Mouse (Mus musculus) frontal cortex, adult 2 months (tissue): ENCODE measurements around the gene Carmil3. TPM values are rescaled to one million over a fixed set of nuclear protein-coding genes. Genes with fewer than 3 reads are reported as not detected.

Source experiments
- DNase-seq, 2 experiments: peaks; one replicate each; pipeline ENCODE4 v3.0.0; 2022; ENCODE audit warnings: low spot score in 1 of 2; ENCODE audit errors: extremely low spot score in 1 of 2
- polyA plus RNA-seq: library from polyadenylated mRNA; depleted of rRNA; stranded (reverse); fragments of >200 nt; gene quantifications from 2 replicates; pipeline ENCODE4 v1.2.3, GENCODE M21; 2012; rRNA removed

The Carmil3 gene
- polyA plus RNA-seq, 1 experiment = 72.1 TPM

DNA sequence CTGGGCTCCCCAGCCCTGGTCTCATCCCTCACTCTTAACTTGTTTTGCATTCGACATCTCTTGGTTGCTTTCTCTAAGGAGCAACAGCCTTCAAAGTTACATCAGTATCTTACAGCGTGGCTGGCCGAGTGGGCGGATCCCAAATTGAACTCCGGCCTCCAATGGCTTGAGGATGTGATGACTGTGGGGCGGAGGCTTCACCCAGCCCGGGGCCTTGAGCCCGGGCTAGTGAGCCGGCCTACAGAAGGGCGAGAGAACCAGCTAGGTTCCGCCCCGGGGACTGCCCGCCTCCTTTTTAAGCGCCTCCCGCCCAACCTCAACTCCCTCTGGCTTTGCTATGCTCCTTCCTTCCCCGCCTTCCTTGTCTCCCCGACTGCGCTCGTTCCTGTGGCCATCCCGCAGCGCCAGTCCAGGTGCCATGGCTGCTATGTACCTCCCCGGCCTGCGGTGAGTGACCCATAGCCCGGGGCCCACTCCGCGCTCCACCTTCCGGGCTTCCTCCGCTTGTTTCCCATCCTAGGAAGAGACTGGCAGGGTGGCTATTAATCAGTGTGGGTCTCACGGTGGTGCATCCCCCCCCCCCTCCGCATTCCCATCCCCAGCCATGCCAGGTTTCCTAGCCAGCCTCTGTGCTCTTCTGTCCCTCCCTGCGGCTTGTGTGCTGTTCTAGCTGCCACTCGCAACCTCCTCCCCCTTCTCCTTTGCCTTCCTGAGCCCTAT is 49.8 kb downstream of the Carmil3 start, which contains the start of gene Pck2:
Pck2 (plus strand) TSS at position 200 of the 720 bp plus-strand sequence.
- DNase-seq = peak; percentile 48 to 79

GRCm38 (mm10) chr14:55540787-55541321 is 50.4 kb downstream of the Carmil3 start:
- DNase-seq = peak in 1 of 2 experiments; percentile 83

DNA sequence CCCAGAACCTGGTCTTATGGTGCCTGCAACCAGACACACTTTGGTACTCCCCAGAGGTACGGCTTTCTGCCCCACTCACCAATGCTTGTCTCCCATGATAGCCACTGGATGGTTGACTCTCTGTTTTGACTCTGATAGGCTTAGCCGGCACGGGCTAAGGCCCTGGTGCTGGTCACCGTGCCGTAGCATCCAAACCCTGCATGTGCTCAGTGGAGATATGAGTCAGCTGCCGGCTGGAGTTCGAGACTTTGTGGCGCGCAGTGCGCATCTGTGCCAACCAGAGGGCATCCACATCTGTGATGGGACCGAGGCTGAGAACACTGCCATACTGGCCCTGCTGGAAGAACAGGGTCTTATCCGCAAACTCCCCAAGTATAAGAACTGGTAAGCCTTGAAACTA is 51.8 kb downstream of the Carmil3 start:
- no peak for DNase-seq

- no peak for DNase-seq
Observed at GRCm38 (mm10) chr14:55544334-55544733, 53.9 kb downstream of the Carmil3 start.

- no peak for DNase-seq
Observed at GRCm38 (mm10) chr14:55550191-55550590, 59.7 kb downstream of the Carmil3 start.

- no peak for DNase-seq
Observed at GRCm38 (mm10) chr14:55551347-55551746, 60.9 kb downstream of the Carmil3 start.

DNA sequence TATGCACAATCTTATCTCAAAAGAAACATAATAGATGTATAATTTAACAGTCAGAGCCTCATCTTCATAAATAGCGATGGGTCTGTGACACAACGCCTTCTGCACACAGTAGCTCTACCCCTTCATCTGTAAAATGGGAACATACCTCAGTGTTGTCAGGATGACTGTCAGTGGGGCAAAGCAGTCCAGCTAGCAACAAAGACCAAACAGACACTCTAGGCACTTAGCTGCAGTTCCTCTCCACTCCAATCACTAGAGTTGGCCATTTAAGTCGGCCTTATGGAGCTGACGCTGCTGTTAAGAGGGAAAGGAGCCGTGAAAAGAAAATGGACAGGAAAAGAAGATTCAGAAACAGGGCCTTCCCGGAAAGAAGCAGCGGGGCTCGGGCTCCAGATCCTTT is 61.3 kb downstream of the Carmil3 start:
- DNase-seq = no peak

- DNase-seq = no peak
Observed at GRCm38 (mm10) chr14:55554635-55555034, 64.2 kb downstream of the Carmil3 start.

GRCm38 (mm10) chr14:55555788-55556187 is 65.3 kb downstream of the Carmil3 start:
- DNase-seq = no peak

DNA sequence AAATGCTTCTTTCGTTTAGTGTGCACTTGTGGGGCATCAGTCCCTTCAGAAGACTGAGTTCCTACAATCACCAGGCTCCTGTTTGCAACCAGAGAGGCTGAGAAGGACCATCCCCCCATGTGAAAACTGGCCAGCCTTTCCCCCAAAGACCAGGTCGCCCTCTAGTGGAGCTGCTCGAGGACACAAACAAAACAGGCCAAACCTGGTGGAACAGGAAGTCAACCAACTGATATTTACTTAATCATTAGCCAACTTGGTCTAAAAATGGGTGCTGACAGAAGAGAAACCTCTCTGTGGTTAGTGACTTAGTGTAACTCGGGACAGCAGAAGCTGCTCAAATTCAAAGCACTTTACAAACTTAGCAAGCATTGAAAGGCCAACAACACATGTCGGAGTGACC is 66.6 kb downstream of the Carmil3 start:
- DNase-seq = peak in 1 of 2 experiments; percentile 84

- DNase-seq = no peak
Observed at GRCm38 (mm10) chr14:55557587-55557986, 67.1 kb downstream of the Carmil3 start.

Other genes with a start within 250 kb of the Carmil3 start
- gene Dhrs4, start 11.9 kb upstream of the Carmil3 start, polyA plus RNA-seq = 17.1 and 17.6 TPM in 2 replicates
- 512 and 532 TPM in 2 replicates for gene Cpne6, start 19.8 kb downstream of the Carmil3 start, polyA plus RNA-seq
- gene Nrl, start 34.3 kb downstream of the Carmil3 start, polyA plus RNA-seq = 0.69 and 0.82 TPM in 2 replicates
- 30.5 and 36.9 TPM in 2 replicates for gene Pck2, start 49.6 kb downstream of the Carmil3 start, polyA plus RNA-seq
- gene Dcaf11, start 69.4 kb downstream of the Carmil3 start, polyA plus RNA-seq = 107 and 128 TPM in 2 replicates
- gene A730061H03Rik, start 69.8 kb downstream of the Carmil3 start, polyA plus RNA-seq = 1.3 and 1.7 TPM in 2 replicates
- gene Fitm1, start 85.0 kb downstream of the Carmil3 start, polyA plus RNA-seq = 0.11 TPM in 1 of 2 replicates, not detected in the other
- 62.6 and 82.8 TPM in 2 replicates for gene Psme1, start 87.5 kb downstream of the Carmil3 start, polyA plus RNA-seq
- 56.3 and 58.2 TPM in 2 replicates for gene Emc9, start 94.7 kb downstream of the Carmil3 start, polyA plus RNA-seq
- 43.2 and 46.9 TPM in 2 replicates for gene Psme2, start 100.5 kb downstream of the Carmil3 start, polyA plus RNA-seq
- gene Rnf31, start 101.1 kb downstream of the Carmil3 start, polyA plus RNA-seq = 24.2 TPM in 2 replicates
- gene Irf9, start 112.9 kb downstream of the Carmil3 start, polyA plus RNA-seq = 19.1 and 22.9 TPM in 2 replicates
- 17.2 and 22.6 TPM in 2 replicates for gene Rec8, start 127.4 kb downstream of the Carmil3 start, polyA plus RNA-seq
- 139 and 152 TPM in 2 replicates for gene Ipo4, start 145.3 kb downstream of the Carmil3 start, polyA plus RNA-seq
- 4.3 and 6.2 TPM in 2 replicates for gene Gm49378, start 147.2 kb downstream of the Carmil3 start, polyA plus RNA-seq
- 33.0 and 38.5 TPM in 2 replicates for gene Tm9sf1, start 153.2 kb downstream of the Carmil3 start, polyA plus RNA-seq
- gene Tssk4, start 159.5 kb downstream of the Carmil3 start, polyA plus RNA-seq = 0.78 and 1.2 TPM in 2 replicates
- 46.0 and 46.7 TPM in 2 replicates for gene Mdp1, start 169.9 kb downstream of the Carmil3 start, polyA plus RNA-seq
- gene Gmpr2, start 181.3 kb downstream of the Carmil3 start, polyA plus RNA-seq = 30.6 and 33.0 TPM in 2 replicates
- gene Nedd8, start 181.5 kb downstream of the Carmil3 start, polyA plus RNA-seq = 351 and 383 TPM in 2 replicates
- 19.2 and 21.7 TPM in 2 replicates for gene Tinf2, start 191.2 kb downstream of the Carmil3 start, polyA plus RNA-seq
- gene Tgm1, start 223.3 kb downstream of the Carmil3 start, polyA plus RNA-seq = 0.14 and 0.21 TPM in 2 replicates
- 60.7 and 64.3 TPM in 2 replicates for gene Rabggta, start 231.6 kb downstream of the Carmil3 start, polyA plus RNA-seq